Mouse (Mus musculus) limb, embryonic 13.5 days (tissue): ENCODE measurements around the gene Strada. TPM values are rescaled to one million over a fixed set of nuclear protein-coding genes. Genes with fewer than 3 reads are reported as not detected.

Experiments
- ATAC-seq: fragments of 200-750 bp; cut with Nextera tagmentation; 2 replicates; pipeline ENCODE4 v1.8.0; 2017; ENCODE audit warnings: low read depth, moderate number of reproducible peaks, moderate TSS enrichment; ENCODE audit not compliant: low FRiP score
- H3K27ac ChIP-seq: fragments of 300-500 bp; sonication (generic); 2 replicates; pipeline ENCODE4 v1.5.1; 2015; ENCODE audit warnings: inconsistent platforms, mild to moderate bottlenecking, moderate library complexity
- H3K27me3 ChIP-seq: fragments of 300-500 bp; sonication (generic); 2 replicates; pipeline ENCODE4 v1.6.1; 2015; ENCODE audit warnings: mild to moderate bottlenecking, inconsistent platforms
- H3K36me3 ChIP-seq: fragments of 300-500 bp; sonication (generic); 2 replicates; pipeline ENCODE4 v1.6.1; 2015; ENCODE audit warnings: inconsistent platforms, mild to moderate bottlenecking, moderate library complexity
- H3K4me1 ChIP-seq: fragments of 300-500 bp; sonication (generic); 2 replicates; pipeline ENCODE4 v1.6.1; 2015; ENCODE audit warnings: inconsistent platforms
- H3K4me2 ChIP-seq: fragments of 300-500 bp; sonication (generic); replicated peaks from 2 replicates; pipeline ENCODE4 v1.6.1; 2015; ENCODE audit warnings: inconsistent platforms, mild to moderate bottlenecking, moderate library complexity
- H3K4me3 ChIP-seq: fragments of 300-500 bp; sonication (generic); 2 replicates; pipeline ENCODE4 v1.5.1; 2015; ENCODE audit warnings: moderate library complexity, mild to moderate bottlenecking, inconsistent platforms
- H3K9ac ChIP-seq: fragments of 300-500 bp; sonication (generic); 2 replicates; pipeline ENCODE4 v1.6.1; 2015; ENCODE audit warnings: mild to moderate bottlenecking, inconsistent platforms
- H3K9me3 ChIP-seq: fragments of 300-500 bp; sonication (generic); 2 replicates; pipeline ENCODE4 v1.6.1; 2016; ENCODE audit warnings: inconsistent platforms
- WGBS: fragments of 180-500 bp; shearing (Covaris S2); methylation state at CpG from one replicate; pipeline ENCODE4 v1.1.7; 2015; 5-methylcytosine and 5-hydroxymethylcytosine counted together
- polyA plus RNA-seq: library from polyadenylated mRNA; unstranded; fragments of >200 nt; fragmentation: Nextera tagmentation; extraction: Ambion mirVana; gene quantifications from 2 replicates; pipeline ENCODE4 v1.2.1, GENCODE M21; 2015

The Strada gene
- polyA plus RNA-seq, 1 experiment from 2014 or later = 32.8 TPM

GRCm38 (mm10) chr11:106179711-106180448 is 22.1 kb downstream of the Strada start:
- H3K9ac ChIP-seq = 0 out of 2 replicates have a peak overlapping the region, but pooled peaks have one; percentile 9
- peaks cover 5% of the 10 kb centered on the region; the same call in 1 of the 2 replicates for H3K4me1 ChIP-seq
- no peak overlapping the region for H3K27ac ChIP-seq
- no peak for ATAC-seq
- no peak overlapping the region for H3K4me3 ChIP-seq
- H3K9me3 ChIP-seq = no peaks in the 10 kb centered on the region
- no peaks in the 10 kb centered on the region for H3K27me3 ChIP-seq
- peaks cover 14% of the 10 kb centered on the region for H3K36me3 ChIP-seq
- WGBS = 76% methylated on average over 7 of the region's 7 CpGs
- no peak overlapping the region for H3K4me2 ChIP-seq

- H3K4me2 ChIP-seq = no peak overlapping the region
Measured at GRCm38 (mm10) chr11:106178036-106178782, 23.8 kb downstream of the Strada start.

GRCm38 (mm10) chr11:106176372-106176771 is 25.6 kb downstream of the Strada start:
- H3K4me1 ChIP-seq = peaks cover 12% of the 10 kb centered on the region; the same call in 1 of the 2 replicates
- peaks cover 10% of the 10 kb centered on the region for H3K36me3 ChIP-seq
- no peak overlapping the region for H3K4me3 ChIP-seq
- H3K4me2 ChIP-seq = no peak overlapping the region
- ATAC-seq = no peak
- H3K9ac ChIP-seq = no peak overlapping the region
- H3K27me3 ChIP-seq = no peaks in the 10 kb centered on the region
- H3K9me3 ChIP-seq = no peaks in the 10 kb centered on the region
- H3K27ac ChIP-seq = no peak overlapping the region
- 89% methylated on average over 5 of the region's 5 CpGs for WGBS

More at GRCm38 (mm10) chr11:106178036-106178782, 23.8 kb downstream of the Strada start:
- 69% methylated on average over 5 of the region's 5 CpGs for WGBS
- peaks cover 12% of the 10 kb centered on the region; the same call in 1 of the 2 replicates for H3K4me1 ChIP-seq
- no peak overlapping the region for H3K9ac ChIP-seq
- H3K27ac ChIP-seq = no peak overlapping the region
- H3K4me3 ChIP-seq = no peak overlapping the region
- H3K9me3 ChIP-seq = no peaks in the 10 kb centered on the region
- ATAC-seq = no peak
- H3K27me3 ChIP-seq = no peaks in the 10 kb centered on the region
- H3K36me3 ChIP-seq = peaks cover 6% of the 10 kb centered on the region; the same call in 1 of the 2 replicates

- Histone ChIP-seq H3K27me3 (no peaks in the 10 kb centered on the region), H3K4me2 (no peak overlapping the region), H3K4me1 (peaks cover 12% of the 10 kb centered on the region; the same call in 1 of the 2 replicates), H3K9ac (no peak overlapping the region), H3K9me3 (no peaks in the 10 kb centered on the region), H3K36me3 (peaks cover 22% of the 10 kb centered on the region), H3K27ac (no peak overlapping the region), H3K4me3 (no peak overlapping the region)
- ATAC-seq = no peak
- 41% methylated on average over 3 of the region's 3 CpGs for WGBS
Measured at GRCm38 (mm10) chr11:106175081-106175480, 26.9 kb downstream of the Strada start.

GRCm38 (mm10) chr11:106174372-106174771 is 27.6 kb downstream of the Strada start:
- Histone ChIP-seq H3K36me3 (peaks cover 27% of the 10 kb centered on the region), H3K9me3 (no peaks in the 10 kb centered on the region), H3K4me3 (no peak overlapping the region), H3K4me2 (no peak overlapping the region), H3K9ac (no peak overlapping the region), H3K27me3 (no peaks in the 10 kb centered on the region), H3K27ac (no peak overlapping the region), H3K4me1 (peaks cover 12% of the 10 kb centered on the region; the same call in 1 of the 2 replicates)
- ATAC-seq = no peak
- WGBS = 68% methylated on average over 5 of the region's 5 CpGs

GRCm38 (mm10) chr11:106173228-106173627 is 28.7 kb downstream of the Strada start:
- no peak overlapping the region for H3K4me3 ChIP-seq
- no peaks in the 10 kb centered on the region for H3K9me3 ChIP-seq

GRCm38 (mm10) chr11:106170807-106171206 is 31.2 kb downstream of the Strada start:
- peaks cover 56% of the 10 kb centered on the region for H3K36me3 ChIP-seq
- no peak overlapping the region for H3K27ac ChIP-seq
- H3K4me2 ChIP-seq = no peak overlapping the region
- no peaks in the 10 kb centered on the region for H3K9me3 ChIP-seq
- peaks cover 12% of the 10 kb centered on the region; the same call in 1 of the 2 replicates for H3K4me1 ChIP-seq
- WGBS = 77% methylated on average over 7 of the region's 7 CpGs
- H3K9ac ChIP-seq = no peak overlapping the region
- ATAC-seq = no peak
- no peak overlapping the region for H3K4me3 ChIP-seq
- no peaks in the 10 kb centered on the region for H3K27me3 ChIP-seq

More at GRCm38 (mm10) chr11:106173228-106173627, 28.7 kb downstream of the Strada start:
- Histone ChIP-seq H3K27me3 (no peaks in the 10 kb centered on the region), H3K4me2 (no peak overlapping the region), H3K27ac (no peak overlapping the region), H3K36me3 (peaks cover 32% of the 10 kb centered on the region), H3K9ac (no peak overlapping the region), H3K4me1 (peaks cover 12% of the 10 kb centered on the region; the same call in 1 of the 2 replicates)
- 97% methylated on average over 2 of the region's 2 CpGs for whole genome bisulfite sequencing
- no peak for ATAC-seq

- 77% methylated on average over 5 of the region's 5 CpGs for WGBS
- peaks cover 81% of the 10 kb centered on the region for H3K36me3 ChIP-seq
- no peak overlapping the region for H3K9ac ChIP-seq
- H3K4me1 ChIP-seq = peaks cover under 1% of the 10 kb centered on the region; the same call in 1 of the 2 replicates
- H3K9me3 ChIP-seq = no peaks in the 10 kb centered on the region
- H3K27ac ChIP-seq = no peak overlapping the region
- no peaks in the 10 kb centered on the region for H3K27me3 ChIP-seq
- no peak for ATAC-seq
- H3K4me3 ChIP-seq = no peak overlapping the region
- H3K4me2 ChIP-seq = no peak overlapping the region
Measured at GRCm38 (mm10) chr11:106167435-106167834, 34.5 kb downstream of the Strada start.

GRCm38 (mm10) chr11:106164601-106165180 is 37.3 kb downstream of the Strada start:
- Histone ChIP-seq H3K27ac (no peak overlapping the region), H3K4me2 (no peak overlapping the region), H3K27me3 (no peaks in the 10 kb centered on the region), H3K9me3 (no peaks in the 10 kb centered on the region), H3K4me1 (peaks cover 17% of the 10 kb centered on the region), H3K9ac (no peak overlapping the region), H3K36me3 (peaks cover 63% of the 10 kb centered on the region), H3K4me3 (no peak overlapping the region)
- no peak for ATAC-seq
- 89% methylated on average over 16 of the region's 16 CpGs for WGBS

- Histone ChIP-seq H3K27ac (no peak overlapping the region), H3K9ac (no peak overlapping the region), H3K27me3 (no peaks in the 10 kb centered on the region), H3K36me3 (peaks cover 62% of the 10 kb centered on the region), H3K4me1 (peaks cover 24% of the 10 kb centered on the region), H3K9me3 (no peaks in the 10 kb centered on the region), H3K4me2 (no peak overlapping the region), H3K4me3 (no peak overlapping the region)
- no peak for ATAC-seq
- 87% methylated on average over 4 of the region's 4 CpGs for WGBS
Measured at GRCm38 (mm10) chr11:106163546-106163945, 38.4 kb downstream of the Strada start.

- no peak overlapping the region for H3K4me3 ChIP-seq
- H3K9me3 ChIP-seq = no peaks in the 10 kb centered on the region
- peaks cover 64% of the 10 kb centered on the region for H3K36me3 ChIP-seq
- no peak overlapping the region for H3K9ac ChIP-seq
- no peaks in the 10 kb centered on the region for H3K27me3 ChIP-seq
- H3K4me1 ChIP-seq = peaks cover 37% of the 10 kb centered on the region
- 86% methylated on average over 2 of the region's 2 CpGs for WGBS
- no peak for ATAC-seq
- H3K27ac ChIP-seq = peak overlapping the region; percentile 99; the same call in 1 of the 2 replicates
- no peak overlapping the region for H3K4me2 ChIP-seq
Measured at GRCm38 (mm10) chr11:106162237-106162636, 39.7 kb downstream of the Strada start.
